Comparison of ENCODE assay signal across 16 mouse cellular contexts in genomic region chr12:99609643-99610042, GRCm38 (mm10). TPM values are rescaled to one million over a fixed set of nuclear protein-coding genes. Genes with fewer than 3 reads are reported as not detected.
A peak's percentile ranks its signal among the peaks of the same experiment; 100 is the strongest.
DNase-seq lines count a peak whose midpoint lies in the region; ATAC-seq and TF ChIP-seq lines count a peak whose summit lies in the region.
"Had no signal": no experiment of that assay in that cellular context is flagged by ENCODE, and none has a peak within 500 bp of the region (broad histone marks: within the 10 kb centered on the region; RNA-seq: fewer than 3 reads in every experiment).

No protein-coding gene starts in this region.

- peaks cover 34% of the 10 kb centered on the region for H3K4me1 ChIP-seq in spleen, adult 2 months (ENCODE audit: control insufficient read depth, insufficient read depth, insufficient read length)
- H3K4me1 ChIP-seq in heart, postnatal 0 days (ENCODE audit: control insufficient read depth, insufficient read depth), result peaks cover 14% of the 10 kb centered on the region
- H3K4me1 ChIP-seq: liver, embryonic 13.5 days had no signal

- H3K27me3 ChIP-seq in spleen, adult 2 months (ENCODE audit: control insufficient read depth, insufficient read depth, low read length), result no peaks in the 10 kb centered on the region
- no peaks in the 10 kb centered on the region for H3K27me3 ChIP-seq in heart, postnatal 0 days (ENCODE audit: control insufficient read depth, insufficient read depth, low read length)
- H3K27me3 ChIP-seq: liver, embryonic 13.5 days had no signal

- no peak for TF ChIP-seq POLR2A in spleen, adult 2 months (IDR thresholded peaks at IDR 0.05; ENCODE audit: low read depth, low read length)

- no peaks in the 10 kb centered on the region for H3K36me3 ChIP-seq in spleen, adult 2 months (ENCODE audit: control insufficient read depth, insufficient read depth, low read length)
- H3K36me3 ChIP-seq in heart, postnatal 0 days (replicated peaks; ENCODE audit: control insufficient read depth, insufficient read depth, low read length), result no peaks in the 10 kb centered on the region
- H3K36me3 ChIP-seq: liver, embryonic 13.5 days had no signal

- no peaks in the 10 kb centered on the region for H3K9me3 ChIP-seq in heart, postnatal 0 days (replicated peaks; ENCODE audit: control insufficient read depth, low read length)
- H3K9me3 ChIP-seq: liver, embryonic 13.5 days had no signal

- peak; percentile 76 for TF ChIP-seq EP300 in heart, postnatal 0 days (IDR thresholded peaks at IDR 0.05; ENCODE audit: low read depth)

- DNase-seq in spleen, adult 2 months (ENCODE audit: low read depth in 1 of 2, low spot score in 2 of 2), result no peak
- no peak for DNase-seq in spleen, postnatal 14 days (ENCODE audit: low spot score in 2 of 2)
- DNase-seq in heart, adult 18-20 months, result peak; percentile 75 to 87
- peak; percentile 88 for DNase-seq in heart, postnatal 0 days (ENCODE audit: low spot score)
- DNase-seq in skeletal muscle tissue, adult 2 months (ENCODE audit: low read depth, low spot score), result peak; percentile 78
- no peak for DNase-seq in urinary bladder, postnatal 25 days (ENCODE audit: low spot score)
- no peak for DNase-seq in right cerebral cortex, postnatal 14 days
- DNase-seq: cerebellum, adult 11-12 months; kidney, adult 18-20 months; left cerebral cortex, postnatal 4 days; liver, embryonic 13.5 days; right cerebral cortex, postnatal 4 days had no signal

- 84% methylated on average over 5 of the region's 5 CpGs for WGBS in spleen, adult 2 months
- WGBS in heart, postnatal 0 days, result 39% methylated on average over 5 of the region's 5 CpGs

- ATAC-seq in heart, postnatal 0 days (ENCODE audit: insufficient read depth, low read depth), result peak; percentile 97
- ATAC-seq: Patski had no signal

- no peak overlapping the region for H3K9ac ChIP-seq in heart, postnatal 0 days (replicated peaks; ENCODE audit: low read depth, low read length)
- H3K9ac ChIP-seq: hindbrain, embryonic 14.5 days; liver, embryonic 13.5 days had no signal

- peak overlapping the region; percentile 66 for H3K27ac ChIP-seq in spleen, adult 2 months (ENCODE audit: insufficient read depth, low read length)
- peak overlapping the region; percentile 81 for H3K27ac ChIP-seq in heart, postnatal 0 days (ENCODE audit: low read depth)
- H3K27ac ChIP-seq: hindbrain, embryonic 14.5 days; liver, embryonic 13.5 days; stomach, postnatal 0 days had no signal

- H3K4me2 ChIP-seq in heart, postnatal 0 days (ENCODE audit: low read depth, low read length), result no peak overlapping the region
- H3K4me2 ChIP-seq: hindbrain, embryonic 14.5 days; liver, embryonic 13.5 days had no signal

- no peak overlapping the region for H3K4me3 ChIP-seq in spleen, adult 2 months (ENCODE audit: extremely low read depth, insufficient read depth, insufficient read length)
- no peak overlapping the region for H3K4me3 ChIP-seq in heart, postnatal 0 days (ENCODE audit: low read depth, low read length)
- H3K4me3 ChIP-seq: liver, embryonic 13.5 days; megakaryocyte, embryonic 14.5 days had no signal

- TF ChIP-seq CTCF in spleen, adult 2 months (IDR thresholded peaks at IDR 0.05; ENCODE audit: extremely low read depth, insufficient read depth, insufficient read length, insufficient replicate concordance), result no peak
- TF ChIP-seq CTCF in heart, postnatal 0 days (IDR thresholded peaks at IDR 0.05; ENCODE audit: low read depth), result no peak

RNA-seq across cellular contexts. Expression of gene Foxn3, which starts 46.3 kb away (rescaled TPM):
- 37.8 and 54.8 TPM in 2 replicates for polyA plus RNA-seq in spleen, adult 2 months (2012; rRNA removed)
- total RNA-seq in heart, adult 18-20 months (2021), result 100 to 1,000 TPM in 1 of 2 experiments, 10 to 100 TPM in 1; 98.5 to 102 TPM
- 31.4 and 36.1 TPM in 2 replicates for total RNA-seq in heart, postnatal 0 days (2014; rRNA removed; ENCODE audit: low replicate concordance)
- polyA plus RNA-seq in heart, postnatal 0 days (2015; fragmentation: Nextera tagmentation; extraction: Ambion mirVana), result 53.1 and 55.3 TPM in 2 replicates

Comparison
In these comparisons a context has a peak if more than half of its experiments do, and no peak if none do; other contexts are left out.
1. DNase-seq: peak in heart, adult 18-20 months (2 of 2), heart, postnatal 0 days (single experiment) and skeletal muscle tissue, adult 2 months (single experiment); none in spleen, adult 2 months (0 of 2), spleen, postnatal 14 days (0 of 2), urinary bladder, postnatal 25 days (single experiment) and right cerebral cortex, postnatal 14 days (single experiment).